Mouse (Mus musculus): ENCODE data around the gene Sipa1l2.
"Not testable (repeated sequence)": the region's sequence is repeated elsewhere in the genome, so short reads cannot be mapped to it uniquely, and the experiment has no call there.

Gene Sipa1l2

GRCm38 (mm10) chr8:125539056-125540013 lies 30.3 kb downstream of the Sipa1l2 start:
- no peak for DNase-seq (ENCODE audit: low read depth, low spot score)

GRCm38 (mm10) chr8:125538265-125538664 lies 31.3 kb downstream of the Sipa1l2 start:
- no peak for DNase-seq (ENCODE audit: low read depth, low spot score)

GRCm38 (mm10) chr8:125533709-125534108 lies 35.9 kb downstream of the Sipa1l2 start:
- no peak for DNase-seq (ENCODE audit: low read depth, low spot score)

GRCm38 (mm10) chr8:125532953-125533352 lies 36.7 kb downstream of the Sipa1l2 start:
- DNase-seq (ENCODE audit: low read depth, low spot score) = no peak

GRCm38 (mm10) chr8:125532177-125532576 lies 37.4 kb downstream of the Sipa1l2 start:
- DNase-seq (ENCODE audit: low read depth, low spot score) = no peak

- DNase-seq (ENCODE audit: low read depth, low spot score) = no peak
Observed at GRCm38 (mm10) chr8:125531640-125532039, 38.0 kb downstream of the Sipa1l2 start.

GRCm38 (mm10) chr8:125531088-125531438 lies 38.5 kb downstream of the Sipa1l2 start:
- DNase-seq (ENCODE audit: low read depth, low spot score) = no peak

- DNase-seq (ENCODE audit: low read depth, low spot score) = no peak
Observed at GRCm38 (mm10) chr8:125530187-125531087, 39.2 kb downstream of the Sipa1l2 start.

GRCm38 (mm10) chr8:125529019-125529418 lies 40.6 kb downstream of the Sipa1l2 start:
- DNase-seq (ENCODE audit: low read depth, low spot score) = no peak

- DNase-seq (ENCODE audit: low read depth, low spot score) = no peak
Observed at GRCm38 (mm10) chr8:125527941-125528340, 41.7 kb downstream of the Sipa1l2 start.

GRCm38 (mm10) chr8:125526999-125527398 lies 42.6 kb downstream of the Sipa1l2 start:
- peak; percentile 67 for DNase-seq (ENCODE audit: low read depth, low spot score)

GRCm38 (mm10) chr8:125526582-125526981 lies 43.0 kb downstream of the Sipa1l2 start:
- DNase-seq (ENCODE audit: low read depth, low spot score) = peak; percentile 61

GRCm38 (mm10) chr8:125524479-125524878 lies 45.1 kb downstream of the Sipa1l2 start:
- DNase-seq (ENCODE audit: low read depth, low spot score) = no peak

- peak; percentile 38 for DNase-seq (ENCODE audit: low read depth, low spot score)
Observed at GRCm38 (mm10) chr8:125523213-125523612, 46.4 kb downstream of the Sipa1l2 start.

GRCm38 (mm10) chr8:125522151-125522550 lies 47.5 kb downstream of the Sipa1l2 start:
- no peak for DNase-seq (ENCODE audit: low read depth, low spot score)

- DNase-seq (ENCODE audit: low read depth, low spot score) = no peak
Observed at GRCm38 (mm10) chr8:125521087-125521486, 48.5 kb downstream of the Sipa1l2 start.

- not testable (repeated sequence) for DNase-seq (ENCODE audit: low read depth, low spot score)
Observed at GRCm38 (mm10) chr8:125520308-125520707, 49.3 kb downstream of the Sipa1l2 start.

- DNase-seq (ENCODE audit: low read depth, low spot score) = no peak
Observed at GRCm38 (mm10) chr8:125518951-125519350, 50.7 kb downstream of the Sipa1l2 start.

GRCm38 (mm10) chr8:125518301-125518700 lies 51.3 kb downstream of the Sipa1l2 start:
- no peak for DNase-seq (ENCODE audit: low read depth, low spot score)

- no peak for DNase-seq (ENCODE audit: low read depth, low spot score)
Observed at GRCm38 (mm10) chr8:125517397-125517796, 52.2 kb downstream of the Sipa1l2 start.

- DNase-seq (ENCODE audit: low read depth, low spot score) = no peak
Observed at GRCm38 (mm10) chr8:125516115-125516905, 53.3 kb downstream of the Sipa1l2 start.
